Mouse (Mus musculus) stomach, embryonic 16.5 days (tissue): ENCODE results near the gene Ppm1g. TPM values are rescaled to one million over a fixed set of nuclear protein-coding genes. Genes with fewer than 3 reads are reported as not detected.

Source experiments
- ATAC-seq: fragments of 200-750 bp; cut with Nextera tagmentation; 2 replicates; pipeline ENCODE4 v1.8.0; 2017; ENCODE audit warnings: moderate number of reproducible peaks, moderate TSS enrichment; ENCODE audit not compliant: insufficient read depth, low FRiP score
- H3K27ac ChIP-seq: fragments of 300-500 bp; sonication (generic); 2 replicates; pipeline ENCODE4 v1.5.1; 2014; ENCODE audit warnings: low read length
- H3K27me3 ChIP-seq: fragments of 300-500 bp; sonication (generic); 2 replicates; pipeline ENCODE4 v1.6.1; 2014; ENCODE audit warnings: low read length, control low read depth, mixed read lengths; ENCODE audit not compliant: control insufficient read depth, insufficient read depth
- H3K36me3 ChIP-seq: fragments of 300-500 bp; sonication (generic); 2 replicates; pipeline ENCODE4 v1.6.1; 2014; ENCODE audit warnings: low read length; ENCODE audit not compliant: control insufficient read depth, insufficient read depth
- H3K4me1 ChIP-seq: fragments of 300-500 bp; sonication (generic); 2 replicates; pipeline ENCODE4 v1.6.1; 2014; ENCODE audit warnings: low read length, control low read depth, mixed read lengths; ENCODE audit not compliant: control insufficient read depth, insufficient read depth
- H3K4me2 ChIP-seq: fragments of 300-500 bp; sonication (generic); 2 replicates; pipeline ENCODE4 v1.6.1; 2014; ENCODE audit warnings: low read depth, low read length, mixed read lengths
- H3K4me3 ChIP-seq: fragments of 300-500 bp; sonication (generic); replicated peaks from 2 replicates; pipeline ENCODE4 v1.5.1; 2014; ENCODE audit warnings: mild to moderate bottlenecking, low read length
- H3K9ac ChIP-seq: fragments of 300-500 bp; sonication (generic); 2 replicates; pipeline ENCODE4 v1.6.1; 2014; ENCODE audit warnings: low read length
- H3K9me3 ChIP-seq: fragments of 300-500 bp; sonication (generic); replicated peaks from 2 replicates; pipeline ENCODE4 v1.6.1; 2016; ENCODE audit warnings: low read length, control low read depth; ENCODE audit not compliant: control insufficient read depth
- WGBS: fragments of 180-500 bp; shearing (Covaris S2); extraction: QIAGEN DNeasy Blood & Tissue Kit; methylation state at CpG from one replicate; pipeline ENCODE4 v1.1.7; 2014; 5-methylcytosine and 5-hydroxymethylcytosine counted together
- polyA plus RNA-seq: library from polyadenylated mRNA; unstranded; fragments of >200 nt; fragmentation: Nextera tagmentation; extraction: Ambion mirVana; gene quantifications from 2 replicates; pipeline ENCODE4 v1.2.1, GENCODE M21; 2015

Gene Ppm1g
- polyA plus RNA-seq, 1 experiment from 2014 or later = 108 TPM

DNA sequence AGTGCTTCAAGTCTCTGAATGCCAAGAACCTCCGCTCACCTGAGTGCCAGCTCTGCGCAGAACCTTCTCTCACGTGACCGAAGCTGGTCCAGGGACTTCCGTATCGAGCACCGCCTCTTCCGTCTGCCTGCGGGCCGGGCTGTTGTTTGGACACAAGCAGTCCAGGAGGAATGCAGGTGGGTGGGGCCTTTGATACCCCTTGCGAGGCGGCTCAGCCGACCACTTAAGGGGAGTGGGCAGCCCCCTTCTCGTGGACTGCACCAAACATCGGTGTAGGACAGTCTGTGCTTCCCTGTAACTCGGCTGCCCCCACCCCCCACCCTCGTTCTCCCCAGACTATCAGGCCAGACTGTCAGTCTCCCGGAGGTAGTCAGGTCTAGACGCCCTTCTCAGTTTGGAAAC is 66.3 kb downstream of the Ppm1g start, which contains the start of gene Mpv17:
Gene Mpv17, minus strand, starts transcription at position 100 of the 402 bp plus-strand sequence.
- H3K9ac ChIP-seq = peak within 1 kb of the TSS; percentile 79
- WGBS = under 1% methylated on average over 19 of the region's 19 CpGs
- peak; percentile 95 for ATAC-seq
- H3K27ac ChIP-seq = peak within 1 kb of the TSS; percentile 76
- H3K27me3 ChIP-seq = no peaks in the 10 kb centered on the region
- H3K4me1 ChIP-seq = peaks cover 6% of the 10 kb centered on the region
- H3K4me3 ChIP-seq = peak within 1 kb of the TSS; percentile 75
- H3K4me2 ChIP-seq = peak within 1 kb of the TSS; percentile 95
- H3K9me3 ChIP-seq = no peaks in the 10 kb centered on the region
- H3K36me3 ChIP-seq = 0 out of 2 replicates have a peak, but pooled peaks cover 9% of the 10 kb centered on the region

DNA sequence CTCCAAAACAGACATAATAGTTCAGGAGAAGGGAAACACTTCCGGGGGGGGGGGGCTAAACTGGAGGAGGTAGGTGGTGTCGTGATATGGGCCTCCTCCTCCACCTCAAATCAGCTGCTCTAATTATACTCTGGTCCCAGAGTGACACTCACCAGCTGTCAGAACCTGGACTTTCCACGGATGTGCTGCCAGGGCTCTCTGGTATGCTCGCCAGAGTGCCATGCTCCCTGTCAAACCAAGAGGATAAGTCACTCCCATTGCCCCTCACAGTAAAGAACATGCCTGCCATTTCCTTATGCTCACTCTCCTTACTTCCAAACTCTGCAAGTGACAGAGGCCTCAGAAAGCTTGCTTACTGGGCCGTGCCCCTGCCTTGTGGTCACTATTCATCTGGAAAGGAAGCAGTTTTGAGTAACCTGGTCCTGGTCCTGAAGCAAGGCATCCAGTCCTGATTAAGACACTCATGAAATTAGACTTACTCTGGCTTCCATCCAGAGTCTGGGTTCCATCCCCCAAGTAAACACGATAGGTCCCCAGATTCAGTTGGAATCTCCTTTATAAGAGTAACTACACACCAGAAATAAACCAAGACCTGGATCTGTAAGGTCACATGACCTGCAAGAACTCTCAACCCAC is 66.9 kb downstream of the Ppm1g start:
- 26% methylated on average over 6 of the region's 6 CpGs for WGBS
- H3K27ac ChIP-seq = peak overlapping the region; percentile 76
- H3K27me3 ChIP-seq = no peaks in the 10 kb centered on the region
- no peaks in the 10 kb centered on the region for H3K9me3 ChIP-seq
- ATAC-seq = peak; percentile 1; the same call in 1 of the 2 replicates
- H3K4me2 ChIP-seq = peak overlapping the region; percentile 95
- peaks cover 6% of the 10 kb centered on the region for H3K4me1 ChIP-seq
- H3K9ac ChIP-seq = peak overlapping the region; percentile 79
- peak overlapping the region; percentile 75 for H3K4me3 ChIP-seq
- 0 out of 2 replicates have a peak, but pooled peaks cover 9% of the 10 kb centered on the region for H3K36me3 ChIP-seq

Other genes starting within 250 kb of the Ppm1g start
- gene Atraid, start 172.4 kb downstream of the Ppm1g start, polyA plus RNA-seq = 163 and 167 TPM in 2 replicates
- gene Slc5a6, start 171.8 kb downstream of the Ppm1g start, polyA plus RNA-seq = 9.5 and 10.3 TPM in 2 replicates
- 26.0 and 26.8 TPM in 2 replicates for gene Cad, start 165.9 kb downstream of the Ppm1g start, polyA plus RNA-seq
- gene Dnajc5g, start 114.4 kb downstream of the Ppm1g start, polyA plus RNA-seq = not detected in 2 replicates
- gene Slc30a3, start 112.5 kb downstream of the Ppm1g start, polyA plus RNA-seq = 0.25 and 0.30 TPM in 2 replicates
- gene Trim54, start 104.0 kb downstream of the Ppm1g start, polyA plus RNA-seq = 5.9 TPM in 1 of 2 replicates, not detected in the other
- not detected in 2 replicates for gene Ucn, start 81.9 kb downstream of the Ppm1g start, polyA plus RNA-seq
- gene Mpv17, start 66.4 kb downstream of the Ppm1g start, polyA plus RNA-seq = 61.7 and 63.8 TPM in 2 replicates
- gene Gm29609, start 40.8 kb downstream of the Ppm1g start, polyA plus RNA-seq = 1.2 and 2.0 TPM in 2 replicates
- 68.1 and 69.4 TPM in 2 replicates for gene Gtf3c2, start 40.5 kb downstream of the Ppm1g start, polyA plus RNA-seq
- 129 and 131 TPM in 2 replicates for gene Snx17, start 27.5 kb downstream of the Ppm1g start, polyA plus RNA-seq
- 66.5 and 66.7 TPM in 2 replicates for gene Eif2b4, start 27.3 kb downstream of the Ppm1g start, polyA plus RNA-seq
- 4.1 and 5.2 TPM in 2 replicates for gene Zfp513, start 18.4 kb downstream of the Ppm1g start, polyA plus RNA-seq
- 146 and 158 TPM in 2 replicates for gene Nrbp1, start 20.2 kb upstream of the Ppm1g start, polyA plus RNA-seq
- gene Gm9970, start 20.5 kb upstream of the Ppm1g start, polyA plus RNA-seq = 0.45 TPM in 1 of 2 replicates, not detected in the other
- 64.2 and 76.1 TPM in 2 replicates for gene Krtcap3, start 31.0 kb upstream of the Ppm1g start, polyA plus RNA-seq
- gene Ift172, start 70.4 kb upstream of the Ppm1g start, polyA plus RNA-seq = 34.6 and 35.1 TPM in 2 replicates
- gene Fndc4, start 75.4 kb upstream of the Ppm1g start, polyA plus RNA-seq = 23.0 and 23.7 TPM in 2 replicates
- 0.89 and 1.3 TPM in 2 replicates for gene Gckr, start 76.8 kb upstream of the Ppm1g start, polyA plus RNA-seq
- gene Zfp512, start 231.7 kb upstream of the Ppm1g start, polyA plus RNA-seq = 40.6 and 42.9 TPM in 2 replicates